Mouse (Mus musculus): ENCODE data around the gene Vps13d. TPM values are rescaled to one million over a fixed set of nuclear protein-coding genes. Genes with fewer than 3 reads are reported as not detected.

The Vps13d gene
- polyA plus RNA-seq, 1 experiment from 2014 or later: 6.4 TPM

- DNase-seq (ENCODE audit: low spot score): no peak
- no peaks in the 10 kb centered on the region for H3K36me3 ChIP-seq
- H3K27me3 ChIP-seq (ENCODE audit: insufficient read depth, poor library complexity, severe bottlenecking): peaks cover 11% of the 10 kb centered on the region; the same call in 1 of the 2 replicates
- no peak overlapping the region for H3K4me3 ChIP-seq
- no peaks in the 10 kb centered on the region for H3K9me3 ChIP-seq
- H3K27ac ChIP-seq: peak overlapping the region; percentile 1; the same call in 1 of the 2 replicates
- 74% methylated on average over 2 of the region's 2 CpGs for WGBS
- no peaks in the 10 kb centered on the region; the same call in 1 of the 2 replicates for H3K4me1 ChIP-seq
Observed at GRCm38 (mm10) chr4:145221379-145221778, 26.6 kb upstream of the Vps13d start.

- Histone ChIP-seq H3K36me3 (no peaks in the 10 kb centered on the region), H3K27me3 (ENCODE audit: insufficient read depth, poor library complexity, severe bottlenecking) (peaks cover 11% of the 10 kb centered on the region; the same call in 1 of the 2 replicates), H3K4me3 (no peak overlapping the region), H3K27ac (no peak overlapping the region), H3K4me1 (peaks cover 7% of the 10 kb centered on the region), H3K9me3 (no peaks in the 10 kb centered on the region)
- 84% methylated on average over 1 of the region's 1 CpGs for WGBS
- no peak for DNase-seq (ENCODE audit: low spot score)
Observed at GRCm38 (mm10) chr4:145220001-145220400, 25.2 kb upstream of the Vps13d start.

GRCm38 (mm10) chr4:145219240-145219985, 24.6 kb upstream of the Vps13d start:
- peaks cover 12% of the 10 kb centered on the region for H3K4me1 ChIP-seq
- no peak overlapping the region for H3K27ac ChIP-seq
- H3K36me3 ChIP-seq: no peaks in the 10 kb centered on the region
- no peaks in the 10 kb centered on the region for H3K9me3 ChIP-seq
- WGBS: 57% methylated on average over 15 of the region's 15 CpGs
- H3K27me3 ChIP-seq (ENCODE audit: insufficient read depth, poor library complexity, severe bottlenecking): peaks cover 11% of the 10 kb centered on the region; the same call in 1 of the 2 replicates
- DNase-seq (ENCODE audit: low spot score): no peak
- H3K4me3 ChIP-seq: no peak overlapping the region

GRCm38 (mm10) chr4:145217837-145218236, 23.0 kb upstream of the Vps13d start:
- no peaks in the 10 kb centered on the region for H3K9me3 ChIP-seq
- H3K4me3 ChIP-seq: no peak overlapping the region
- peaks cover 17% of the 10 kb centered on the region for H3K4me1 ChIP-seq
- H3K36me3 ChIP-seq: no peaks in the 10 kb centered on the region
- no peak overlapping the region for H3K27ac ChIP-seq
- DNase-seq (ENCODE audit: low spot score): no peak
- 78% methylated on average over 5 of the region's 5 CpGs for WGBS
- H3K27me3 ChIP-seq (ENCODE audit: insufficient read depth, poor library complexity, severe bottlenecking): peaks cover 11% of the 10 kb centered on the region; the same call in 1 of the 2 replicates

- no peak for DNase-seq (ENCODE audit: low spot score)
- Histone ChIP-seq H3K27me3 (ENCODE audit: insufficient read depth, poor library complexity, severe bottlenecking) (peaks cover 11% of the 10 kb centered on the region; the same call in 1 of the 2 replicates), H3K4me1 (peaks cover 17% of the 10 kb centered on the region), H3K36me3 (no peaks in the 10 kb centered on the region), H3K4me3 (no peak overlapping the region), H3K27ac (no peak overlapping the region), H3K9me3 (no peaks in the 10 kb centered on the region)
- WGBS: 81% methylated on average over 6 of the region's 6 CpGs
Observed at GRCm38 (mm10) chr4:145217046-145217445, 22.2 kb upstream of the Vps13d start.

GRCm38 (mm10) chr4:145215396-145215795, 20.6 kb upstream of the Vps13d start:
- DNase-seq (ENCODE audit: low spot score): no peak
- peaks cover 17% of the 10 kb centered on the region for H3K4me1 ChIP-seq

GRCm38 (mm10) chr4:145214786-145215174, 20.0 kb upstream of the Vps13d start:
- H3K27me3 ChIP-seq (ENCODE audit: insufficient read depth, poor library complexity, severe bottlenecking): peaks cover 11% of the 10 kb centered on the region; the same call in 1 of the 2 replicates
- H3K9me3 ChIP-seq: no peaks in the 10 kb centered on the region
- no peak overlapping the region for H3K27ac ChIP-seq
- H3K36me3 ChIP-seq: no peaks in the 10 kb centered on the region
- no peak overlapping the region for H3K4me3 ChIP-seq
- WGBS: 48% methylated on average over 6 of the region's 6 CpGs
- H3K4me1 ChIP-seq: peaks cover 18% of the 10 kb centered on the region
- DNase-seq (ENCODE audit: low spot score): no peak

More at GRCm38 (mm10) chr4:145215396-145215795, 20.6 kb upstream of the Vps13d start:
- Histone ChIP-seq H3K4me3 (no peak overlapping the region), H3K36me3 (no peaks in the 10 kb centered on the region), H3K27ac (no peak overlapping the region), H3K27me3 (ENCODE audit: insufficient read depth, poor library complexity, severe bottlenecking) (peaks cover 11% of the 10 kb centered on the region; the same call in 1 of the 2 replicates), H3K9me3 (no peaks in the 10 kb centered on the region)
- 80% methylated on average over 2 of the region's 2 CpGs for WGBS

GRCm38 (mm10) chr4:145213999-145214785, 19.4 kb upstream of the Vps13d start:
- peak overlapping the region; percentile 42; the same call in 1 of the 2 replicates for H3K27ac ChIP-seq
- no peaks in the 10 kb centered on the region for H3K9me3 ChIP-seq
- DNase-seq (ENCODE audit: low spot score): peak; percentile 91
- peaks cover 11% of the 10 kb centered on the region; the same call in 1 of the 2 replicates for H3K27me3 ChIP-seq (ENCODE audit: insufficient read depth, poor library complexity, severe bottlenecking)
- H3K4me1 ChIP-seq: peaks cover 21% of the 10 kb centered on the region
- H3K36me3 ChIP-seq: no peaks in the 10 kb centered on the region
- 30% methylated on average over 8 of the region's 8 CpGs for WGBS
- H3K4me3 ChIP-seq: no peak overlapping the region

GRCm38 (mm10) chr4:145211076-145211475, 16.3 kb upstream of the Vps13d start:
- Histone ChIP-seq H3K27me3 (ENCODE audit: insufficient read depth, poor library complexity, severe bottlenecking) (no peaks in the 10 kb centered on the region), H3K27ac (no peak overlapping the region), H3K9me3 (no peaks in the 10 kb centered on the region), H3K36me3 (no peaks in the 10 kb centered on the region), H3K4me1 (peaks cover 21% of the 10 kb centered on the region), H3K4me3 (no peak overlapping the region)
- DNase-seq (ENCODE audit: low spot score): no peak
- 75% methylated on average over 2 of the region's 2 CpGs for WGBS

- H3K4me3 ChIP-seq: no peak overlapping the region
- 82% methylated on average over 5 of the region's 5 CpGs for WGBS
- H3K36me3 ChIP-seq: no peaks in the 10 kb centered on the region
- H3K27ac ChIP-seq: no peak overlapping the region
- H3K27me3 ChIP-seq (ENCODE audit: insufficient read depth, poor library complexity, severe bottlenecking): no peaks in the 10 kb centered on the region
- H3K9me3 ChIP-seq: no peaks in the 10 kb centered on the region
- DNase-seq (ENCODE audit: low spot score): no peak
- peaks cover 19% of the 10 kb centered on the region for H3K4me1 ChIP-seq
Observed at GRCm38 (mm10) chr4:145210564-145210963, 15.8 kb upstream of the Vps13d start.

GRCm38 (mm10) chr4:145209690-145210088, 14.9 kb upstream of the Vps13d start:
- Histone ChIP-seq H3K4me3 (no peak overlapping the region), H3K27me3 (ENCODE audit: insufficient read depth, poor library complexity, severe bottlenecking) (no peaks in the 10 kb centered on the region), H3K36me3 (no peaks in the 10 kb centered on the region), H3K27ac (no peak overlapping the region), H3K9me3 (no peaks in the 10 kb centered on the region), H3K4me1 (peaks cover 11% of the 10 kb centered on the region)
- no peak for DNase-seq (ENCODE audit: low spot score)
- 41% methylated on average over 5 of the region's 5 CpGs for WGBS

GRCm38 (mm10) chr4:145209076-145209689, 14.4 kb upstream of the Vps13d start:
- Histone ChIP-seq H3K36me3 (no peaks in the 10 kb centered on the region), H3K4me3 (no peak overlapping the region), H3K27ac (no peak overlapping the region), H3K27me3 (ENCODE audit: insufficient read depth, poor library complexity, severe bottlenecking) (no peaks in the 10 kb centered on the region), H3K9me3 (no peaks in the 10 kb centered on the region), H3K4me1 (peaks cover 6% of the 10 kb centered on the region; the same call in 1 of the 2 replicates)
- 79% methylated on average over 6 of the region's 6 CpGs for WGBS
- DNase-seq (ENCODE audit: low spot score): no peak

All from heart, embryonic 10.5 days (tissue).